Mouse (Mus musculus) cerebellum, adult 8-10 months (tissue): Measurements from ENCODE around the gene Zfp235.

Experiments
- DNase-seq: peaks from one replicate; pipeline ENCODE4 v3.0.0; 2022

Zfp235 gene

GRCm38 (mm10) chr7:24133996-24134828 lies at the start of gene Zfp235:
Gene Zfp235, plus strand, starts transcription at chr7:24134169.
- DNase-seq = peak; percentile 86

GRCm38 (mm10) chr7:24086871-24087270 lies 47.1 kb upstream of the Zfp235 start:
- DNase-seq = no peak

DNA sequence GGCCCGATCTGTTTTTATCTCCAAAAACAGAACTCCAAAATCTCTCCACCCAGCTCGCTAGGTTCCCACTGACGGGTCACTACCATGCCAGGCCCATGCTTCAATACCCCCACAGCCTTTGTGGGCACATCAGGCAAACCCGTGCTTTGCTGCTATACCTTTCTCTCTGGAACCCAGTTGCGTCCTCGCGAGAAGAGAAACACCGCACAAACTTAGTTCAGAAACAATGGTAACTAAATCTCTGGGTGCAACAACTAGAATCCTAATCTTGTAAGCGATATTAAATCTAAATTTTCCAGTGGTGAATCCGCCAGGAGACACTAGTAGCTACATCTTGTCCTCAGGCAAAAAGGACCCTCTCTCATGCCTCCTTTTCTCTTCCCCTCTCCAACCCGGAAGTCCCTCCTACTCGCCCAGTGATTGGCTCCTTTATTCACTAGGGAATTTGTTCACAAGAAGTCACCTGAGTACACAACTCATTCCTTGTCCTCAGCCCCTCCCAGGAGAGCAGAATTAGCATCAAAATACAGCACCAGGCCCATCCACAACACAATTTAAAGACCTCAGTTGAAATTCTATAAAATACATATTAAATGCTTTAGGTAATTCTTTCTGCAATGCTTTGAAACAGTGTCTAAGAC lies 46.4 kb upstream of the Zfp235 start:
- no peak for DNase-seq

- no peak for DNase-seq
Observed at GRCm38 (mm10) chr7:24104403-24104802, 29.6 kb upstream of the Zfp235 start.

GRCm38 (mm10) chr7:24105144-24105703 lies 28.7 kb upstream of the Zfp235 start:
- no peak for DNase-seq

DNA sequence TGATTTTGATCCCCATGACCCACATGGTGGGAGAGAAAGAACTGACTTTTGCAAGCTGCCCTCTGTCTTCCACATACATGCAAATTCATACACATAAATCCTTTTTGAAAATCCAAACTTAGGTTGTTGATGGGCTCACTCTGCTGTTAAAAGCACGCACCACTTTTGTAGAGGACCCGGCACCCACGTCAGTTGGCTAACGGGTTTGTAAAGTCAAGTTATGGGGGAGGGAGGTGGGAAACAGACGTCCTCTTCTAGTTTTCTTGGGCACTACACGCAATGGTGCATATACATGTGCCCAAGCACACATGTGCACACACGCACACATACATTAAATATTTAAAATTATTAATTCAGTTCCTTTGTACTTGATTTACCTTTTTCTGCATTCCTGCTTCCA lies 23.1 kb upstream of the Zfp235 start:
- DNase-seq = no peak

DNA sequence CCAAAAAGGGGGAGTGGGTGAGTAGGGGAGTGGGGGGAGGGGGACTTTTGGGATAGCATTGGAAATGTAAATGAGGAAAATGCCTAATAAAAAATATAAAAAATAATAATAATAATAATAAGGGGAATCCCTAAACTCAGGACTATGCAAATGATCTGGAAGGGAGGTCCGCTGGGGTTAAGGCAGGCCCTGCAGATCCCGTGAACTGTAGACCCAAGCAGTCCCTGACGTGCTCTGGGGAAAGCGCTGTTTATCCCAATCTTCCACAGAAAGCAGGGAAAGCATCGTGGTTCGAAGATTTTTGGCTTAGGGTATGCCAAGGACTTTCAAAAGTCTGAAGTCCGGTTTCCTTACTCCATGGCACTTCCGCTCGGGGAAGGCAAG lies 22.2 kb upstream of the Zfp235 start:
- no peak for DNase-seq

GRCm38 (mm10) chr7:24112156-24112856 lies 21.7 kb upstream of the Zfp235 start, which contains the start of gene Zfp112:
Gene Zfp112, plus strand, starts transcription at chr7:24112314.
- peak; percentile 83 for DNase-seq

DNA sequence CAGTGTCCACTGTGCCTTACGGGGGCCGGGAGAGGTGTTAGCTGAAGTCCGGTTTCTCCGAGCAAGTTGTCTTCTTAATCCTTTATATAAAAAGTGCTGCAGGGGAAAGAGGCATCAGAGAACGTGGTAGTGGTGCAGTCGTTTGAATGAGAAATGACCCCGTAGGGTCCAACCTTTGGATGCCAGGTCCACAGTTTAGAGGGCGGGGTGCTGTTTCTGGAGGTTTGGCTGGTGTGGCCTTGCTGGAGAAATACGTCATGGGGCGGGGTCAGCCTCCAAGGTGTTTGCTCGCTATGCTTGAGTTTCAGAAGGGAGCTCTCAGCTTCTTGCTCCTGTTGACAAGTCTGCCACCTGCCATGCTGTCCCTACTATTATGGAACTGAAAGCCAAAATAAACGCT lies 21.0 kb upstream of the Zfp235 start:
- peak; percentile 60 for DNase-seq

DNA sequence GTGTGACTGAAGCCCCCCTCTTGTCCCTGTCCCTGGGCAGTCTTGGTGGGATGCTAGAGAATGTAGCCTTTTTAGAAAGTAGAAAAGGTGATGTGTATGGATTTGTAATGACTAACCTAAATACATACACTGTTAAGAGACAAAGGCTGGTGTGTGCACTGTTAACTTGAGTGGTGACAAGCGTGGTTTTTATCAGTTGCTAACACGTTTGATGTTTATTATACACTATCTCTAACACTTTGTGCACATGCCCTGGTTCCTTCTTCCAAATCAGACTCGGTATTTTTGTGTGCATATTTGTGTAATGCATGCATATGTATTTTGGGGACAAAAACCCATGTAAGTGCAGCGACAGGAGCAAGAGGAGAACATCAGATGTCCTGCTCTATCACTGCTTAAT lies 17.3 kb upstream of the Zfp235 start:
- DNase-seq = no peak

DNA sequence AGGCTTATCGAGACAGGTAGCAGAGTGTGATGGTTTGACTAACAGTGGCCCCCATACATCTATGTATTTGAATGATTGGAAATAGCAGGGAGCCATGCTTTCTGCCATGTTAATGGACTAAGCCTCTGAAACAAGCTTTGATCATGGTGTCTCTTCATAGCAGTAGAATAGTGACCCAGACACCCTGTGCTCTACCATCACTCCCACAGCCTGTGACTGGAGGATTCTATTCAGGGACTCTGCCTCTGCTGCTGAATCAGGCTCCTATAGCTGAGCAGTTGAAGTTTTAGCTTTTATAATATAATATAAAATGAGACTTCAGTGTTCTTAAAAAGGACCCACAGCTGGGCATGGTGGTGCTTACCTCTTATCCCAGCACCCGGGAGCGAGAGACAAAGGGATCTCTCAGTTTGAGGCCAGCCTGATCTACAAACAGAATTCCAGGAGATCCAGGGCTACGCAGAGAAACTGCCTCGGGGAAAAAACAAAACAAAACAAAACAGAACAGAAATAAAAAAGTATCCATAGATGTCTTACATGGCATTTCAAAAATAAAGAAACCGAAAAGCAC lies 459 bp upstream of the Zfp235 start:
- no peak for DNase-seq

- no peak for DNase-seq
Observed at GRCm38 (mm10) chr7:24142566-24142965, 8.6 kb downstream of the Zfp235 start.

DNA sequence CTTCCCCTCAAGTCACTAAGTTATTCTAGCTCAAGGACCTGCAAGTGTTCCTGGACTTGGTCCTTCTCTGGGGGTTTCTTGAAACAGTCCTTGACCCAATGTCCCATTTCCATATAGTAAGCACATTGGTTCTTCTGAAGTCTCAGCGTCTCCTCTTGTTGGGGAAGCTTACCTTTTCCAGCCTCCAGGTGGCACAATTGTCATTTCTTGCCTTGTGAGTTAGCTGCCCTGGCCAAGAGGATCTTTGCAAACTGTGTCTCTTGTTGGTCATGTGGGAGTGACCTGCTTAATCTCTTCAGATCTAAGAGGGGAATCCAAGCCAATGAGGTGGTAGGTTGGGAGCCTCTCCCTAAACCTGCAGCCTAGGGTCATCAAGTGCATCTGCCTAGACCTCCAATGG lies 19.3 kb downstream of the Zfp235 start:
- DNase-seq = no peak

DNA sequence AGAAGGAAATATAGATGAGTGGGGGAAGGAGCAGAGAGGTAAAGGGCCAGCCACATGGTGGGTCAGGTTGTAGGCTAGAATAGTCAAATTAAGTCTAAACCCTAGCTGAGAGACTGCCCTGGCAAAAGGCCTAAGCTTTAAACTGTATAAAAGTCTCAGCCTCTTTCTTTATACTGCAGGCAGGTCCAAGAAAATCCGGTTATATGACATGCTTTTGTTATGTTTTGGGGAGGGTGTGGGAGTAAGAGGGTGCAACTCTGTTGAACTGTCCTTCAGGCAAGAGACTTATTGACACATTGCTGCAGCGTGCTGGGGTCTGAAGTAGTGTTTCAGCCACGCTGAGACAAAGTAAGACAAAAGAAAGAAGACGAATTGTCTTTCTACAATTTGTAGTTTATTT lies 38.2 kb downstream of the Zfp235 start:
- no peak for DNase-seq

- DNase-seq = peak; percentile 79
Observed at GRCm38 (mm10) chr7:24174618-24175336, 40.8 kb downstream of the Zfp235 start, which contains the start of gene Zfp114. Gene Zfp114, plus strand, starts transcription at chr7:24175060.

- DNase-seq = no peak
Observed at GRCm38 (mm10) chr7:24175337-24175711, 41.4 kb downstream of the Zfp235 start.

GRCm38 (mm10) chr7:24187611-24188010 lies 53.6 kb downstream of the Zfp235 start:
- DNase-seq = no peak

GRCm38 (mm10) chr7:24188901-24189570 lies 55.1 kb downstream of the Zfp235 start:
- no peak for DNase-seq

GRCm38 (mm10) chr7:24189571-24189944 lies 55.6 kb downstream of the Zfp235 start:
- DNase-seq = no peak

- DNase-seq = no peak
Observed at GRCm38 (mm10) chr7:24191361-24191760, 57.4 kb downstream of the Zfp235 start.
